Mouse (Mus musculus): ENCODE data around the gene Cdc123.
"Not testable (repeated sequence)": the region's sequence is repeated elsewhere in the genome, so short reads cannot be mapped to it uniquely, and the experiment has no call there.

Gene Cdc123

GRCm38 (mm10) chr2:5844873-5845631 is at the start of gene Cdc123, which contains the start of gene Nudt5:
Gene Cdc123 (minus strand): TSS chr2:5845164.
Gene Nudt5 (plus strand): TSS chr2:5845019.
- peak; percentile 78 for DNase-seq (ENCODE audit: low spot score)

GRCm38 (mm10) chr2:5894296-5894695 is 49.3 kb upstream of the Cdc123 start:
- DNase-seq (ENCODE audit: low spot score), result no peak

GRCm38 (mm10) chr2:5889412-5889811 is 44.4 kb upstream of the Cdc123 start:
- DNase-seq (ENCODE audit: low spot score), result no peak

DNA sequence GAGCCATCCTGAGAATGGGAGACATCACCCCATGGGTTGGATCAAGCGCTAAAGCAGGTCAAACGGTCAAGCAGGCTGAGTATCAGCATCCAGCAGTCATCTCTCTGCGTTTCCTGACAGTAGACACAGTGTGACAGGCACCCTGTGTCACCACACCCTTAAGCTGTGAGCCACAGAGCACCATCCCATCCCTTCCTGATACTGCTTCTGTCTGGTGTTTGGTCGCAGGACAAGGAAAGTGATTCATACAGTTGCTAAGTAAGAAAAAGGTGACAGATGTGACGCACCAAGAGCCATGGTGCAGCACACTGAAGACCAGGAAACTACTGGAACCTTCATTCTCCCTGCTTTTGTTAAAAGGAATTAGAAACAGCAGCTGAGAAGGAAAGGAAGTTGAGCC is 43.9 kb upstream of the Cdc123 start:
- no peak for DNase-seq (ENCODE audit: low spot score)

- DNase-seq (ENCODE audit: low spot score), result no peak
These were observed 32.5 kb upstream of the Cdc123 start for GRCm38 (mm10) chr2:5877446-5877845.

- DNase-seq (ENCODE audit: low spot score), result no peak
These were observed 24.8 kb upstream of the Cdc123 start for GRCm38 (mm10) chr2:5869746-5870145.

GRCm38 (mm10) chr2:5867681-5868080 is 22.7 kb upstream of the Cdc123 start:
- no peak for DNase-seq (ENCODE audit: low spot score)

DNA sequence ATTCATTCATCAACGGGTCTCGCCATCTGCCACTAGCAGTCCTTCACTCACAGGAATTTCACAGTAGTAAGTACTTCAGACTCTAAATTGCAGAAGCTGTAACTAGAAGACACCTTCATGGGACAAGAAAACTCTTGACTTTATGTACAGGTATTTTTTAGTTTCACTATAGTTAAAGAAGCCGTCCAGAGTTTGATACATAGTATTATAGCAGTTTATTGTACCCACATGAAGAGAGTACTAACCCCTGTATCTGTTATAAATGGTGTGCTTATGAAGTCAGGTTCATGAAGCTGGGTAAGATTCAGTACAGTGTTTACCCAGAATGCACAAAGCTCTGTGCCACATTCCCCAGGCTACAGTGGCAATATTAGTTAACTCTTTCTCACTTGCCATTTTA is 17.9 kb upstream of the Cdc123 start, which contains the start of gene Gm13199:
Gm13199 (minus strand) TSS at position 101 of the 400 bp plus-strand sequence.
- no peak for DNase-seq (ENCODE audit: low spot score)

GRCm38 (mm10) chr2:5851866-5852265 is 6.9 kb upstream of the Cdc123 start:
- no peak for DNase-seq (ENCODE audit: low spot score)

- no peak for DNase-seq (ENCODE audit: low spot score)
These were observed 6.2 kb upstream of the Cdc123 start for GRCm38 (mm10) chr2:5851116-5851515.

DNA sequence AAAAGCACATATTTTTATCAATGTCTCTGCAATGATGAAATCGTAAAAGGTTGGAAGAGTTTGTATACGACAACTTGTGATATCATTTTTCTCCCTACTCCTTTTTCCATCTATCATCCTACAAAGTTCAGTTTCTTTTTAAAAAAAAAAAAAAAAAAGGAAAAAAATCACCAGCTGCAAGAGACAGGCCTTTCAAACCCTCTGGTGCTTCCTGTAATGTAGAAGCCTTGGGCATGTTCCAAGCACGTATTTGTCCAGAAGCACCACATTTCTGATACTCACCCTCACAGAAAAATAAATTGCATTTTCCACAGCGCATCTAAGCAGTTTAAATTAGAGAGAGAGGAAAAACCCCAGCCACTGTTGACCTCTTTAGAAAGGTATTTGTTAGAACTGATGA is 862 bp upstream of the Cdc123 start:
- no peak for DNase-seq (ENCODE audit: low spot score)

- no peak for DNase-seq (ENCODE audit: low spot score)
These were observed 637 bp downstream of the Cdc123 start for GRCm38 (mm10) chr2:5844181-5844872.

DNA sequence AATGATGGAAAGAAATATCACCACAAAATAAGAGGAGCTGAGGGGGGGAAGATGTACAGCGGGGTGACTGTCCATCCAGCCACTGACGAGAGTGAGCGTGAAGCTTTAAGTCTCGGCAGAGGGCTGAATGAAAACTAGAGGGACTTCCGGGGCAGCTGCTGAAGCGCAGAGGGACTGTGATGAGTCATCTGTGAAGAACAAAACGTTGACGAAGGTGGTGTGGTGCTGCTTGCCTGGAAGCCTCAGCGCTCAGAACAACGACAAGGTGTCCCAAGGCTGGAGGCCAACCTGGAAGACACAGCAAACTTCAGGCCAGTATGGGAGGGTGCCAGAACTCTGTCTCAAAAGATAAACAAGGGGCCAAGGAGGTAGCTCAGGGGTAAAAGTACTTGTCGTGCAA is 4.1 kb downstream of the Cdc123 start:
- DNase-seq (ENCODE audit: low spot score), result no peak

GRCm38 (mm10) chr2:5825265-5825913 is 19.6 kb downstream of the Cdc123 start:
- DNase-seq (ENCODE audit: low spot score), result no peak

GRCm38 (mm10) chr2:5824685-5825084 is 20.3 kb downstream of the Cdc123 start:
- DNase-seq (ENCODE audit: low spot score), result no peak

DNA sequence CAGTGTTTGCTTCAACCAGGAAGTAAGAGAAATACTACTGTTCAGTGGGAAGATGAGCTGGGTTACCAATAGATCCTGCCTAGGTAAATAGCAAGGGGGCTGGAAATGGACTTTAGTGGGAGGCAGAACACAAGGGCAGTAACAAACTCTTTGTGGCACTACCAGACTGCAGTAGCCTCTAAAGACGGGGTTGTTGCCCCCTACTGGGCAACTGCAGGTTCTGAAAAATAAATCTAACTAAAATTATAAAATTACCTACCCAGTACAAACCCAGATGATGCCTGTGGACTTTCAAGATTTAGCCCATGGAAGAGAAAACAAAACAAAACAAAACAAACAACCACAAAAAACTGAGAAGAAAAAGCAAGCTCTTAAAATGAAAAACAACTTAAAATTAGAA is 20.8 kb downstream of the Cdc123 start:
- DNase-seq (ENCODE audit: low spot score), result no peak

- DNase-seq (ENCODE audit: low spot score), result no peak
These were observed 22.5 kb downstream of the Cdc123 start for GRCm38 (mm10) chr2:5822449-5822848.

- DNase-seq (ENCODE audit: low spot score), result no peak
These were observed 23.7 kb downstream of the Cdc123 start for GRCm38 (mm10) chr2:5821264-5821663.

- no peak for DNase-seq (ENCODE audit: low spot score)
These were observed 33.7 kb downstream of the Cdc123 start for GRCm38 (mm10) chr2:5811235-5811782.

DNA sequence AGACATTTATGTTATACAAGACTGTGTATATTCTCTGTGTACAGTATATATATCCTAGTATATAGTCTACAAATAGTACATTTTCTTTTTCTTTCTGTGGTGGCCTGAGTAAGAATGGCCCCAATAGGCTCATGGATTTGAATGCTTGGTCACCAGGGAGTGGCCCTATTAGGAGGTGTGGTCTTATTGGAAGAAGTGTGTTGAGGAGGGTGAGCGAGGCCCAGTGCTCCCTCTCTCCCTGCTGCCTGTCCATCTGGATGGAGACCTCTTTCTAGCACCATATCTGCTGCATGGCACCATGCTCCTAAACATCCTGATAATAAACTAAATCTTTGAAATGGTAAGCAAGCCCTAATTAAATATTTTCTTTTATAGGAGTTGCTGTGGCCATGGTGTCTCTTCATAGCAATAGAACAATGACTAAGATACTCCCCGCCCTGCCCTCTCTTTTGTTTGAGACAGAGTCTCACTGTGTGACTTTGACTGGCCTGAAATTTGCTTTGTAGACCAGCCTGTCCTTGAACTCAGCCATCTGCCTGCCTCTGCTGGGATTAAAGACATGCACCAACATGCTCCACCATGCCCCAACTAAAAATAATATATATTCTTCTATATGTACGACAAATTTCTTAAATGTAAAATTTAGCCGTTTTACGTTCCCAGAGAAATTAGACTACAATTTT is 34.8 kb downstream of the Cdc123 start:
- no peak for DNase-seq (ENCODE audit: low spot score)

DNA sequence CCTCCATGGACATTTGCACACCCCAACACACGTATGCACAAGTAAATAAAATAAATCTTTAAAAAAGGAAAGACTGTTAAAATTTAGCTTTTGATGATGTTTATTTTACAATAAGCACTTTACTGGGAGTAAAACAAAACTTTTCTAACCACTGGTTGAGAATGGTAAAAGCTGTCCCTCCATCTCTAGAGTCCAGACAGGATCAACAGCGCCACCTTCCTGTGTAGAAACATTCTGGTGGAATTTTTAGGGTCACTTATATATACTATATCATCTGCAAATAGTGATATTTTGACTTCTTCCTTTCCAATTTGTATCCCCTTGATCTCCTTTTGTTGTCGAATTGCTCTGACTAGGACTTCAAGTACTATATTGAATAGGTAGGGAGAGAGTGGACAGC is 38.8 kb downstream of the Cdc123 start:
- DNase-seq (ENCODE audit: low spot score), result not testable (repeated sequence)

- no peak for DNase-seq (ENCODE audit: low spot score)
These were observed 39.7 kb downstream of the Cdc123 start for GRCm38 (mm10) chr2:5805228-5805627.

Data from spleen, adult 12 weeks (tissue).